Mouse (Mus musculus): ENCODE data around the gene Secisbp2l. TPM values are rescaled to one million over a fixed set of nuclear protein-coding genes. Genes with fewer than 3 reads are reported as not detected.
A peak's percentile ranks its signal among the peaks of the same experiment; 100 is the strongest.

The Secisbp2l gene
- polyA plus RNA-seq (2015; fragmentation: Nextera tagmentation; extraction: Ambion mirVana), result 8.7 and 9.5 TPM in 2 replicates

- Histone ChIP-seq H3K9ac (ENCODE audit: low read length) (peak within 1 kb of the TSS; percentile 89), H3K36me3 (ENCODE audit: control insufficient read depth, insufficient read depth, low read length) (no peaks in the 10 kb centered on the region), H3K27me3 (ENCODE audit: control insufficient read depth, insufficient read depth, low read length) (no peaks in the 10 kb centered on the region), H3K4me2 (replicated peaks; ENCODE audit: low read depth) (peak within 1 kb of the TSS; percentile 63), H3K9me3 (ENCODE audit: control insufficient read depth, low read length) (no peaks in the 10 kb centered on the region), H3K4me1 (replicated peaks; ENCODE audit: control insufficient read depth, insufficient read depth) (0 out of 2 replicates have a peak, but pooled peaks cover 6% of the 10 kb centered on the region), H3K27ac (replicated peaks) (peak within 1 kb of the TSS; percentile 95), H3K4me3 (ENCODE audit: low read depth, low read length) (peak within 1 kb of the TSS; percentile 91)
- ATAC-seq (ENCODE audit: low FRiP score, low TSS enrichment) (peak; percentile 98), DNase-seq (ENCODE audit: low spot score) (peak; percentile 96)
- 0% methylated on average over 26 of the region's 28 CpGs for WGBS
- TF ChIP-seq EP300 (optimal IDR thresholded peaks at IDR 0.05) (no peak), CTCF (IDR thresholded peaks at IDR 0.05; ENCODE audit: low read depth) (no peak)
Measured at GRCm38 (mm10) chr2:125782719-125783109, at the start of gene Secisbp2l. Gene Secisbp2l, minus strand, starts transcription at chr2:125782870.

GRCm38 (mm10) chr2:125829924-125830323 lies 47.3 kb upstream of the Secisbp2l start:
- Histone ChIP-seq H3K4me1 (replicated peaks; ENCODE audit: control insufficient read depth, insufficient read depth) (no peaks in the 10 kb centered on the region), H3K9ac (ENCODE audit: low read length) (no peak overlapping the region), H3K4me2 (replicated peaks; ENCODE audit: low read depth) (no peak overlapping the region), H3K27me3 (ENCODE audit: control insufficient read depth, insufficient read depth, low read length) (no peaks in the 10 kb centered on the region), H3K9me3 (ENCODE audit: control insufficient read depth, low read length) (no peaks in the 10 kb centered on the region), H3K4me3 (ENCODE audit: low read depth, low read length) (no peak overlapping the region), H3K36me3 (ENCODE audit: control insufficient read depth, insufficient read depth, low read length) (peaks cover 3% of the 10 kb centered on the region; the same call in 1 of the 2 replicates), H3K27ac (replicated peaks) (no peak overlapping the region)
- ATAC-seq (ENCODE audit: low FRiP score, low TSS enrichment), result no peak
- WGBS, result 86% methylated on average over 2 of the region's 2 CpGs
- DNase-seq (ENCODE audit: low spot score), result no peak
- TF ChIP-seq EP300 (optimal IDR thresholded peaks at IDR 0.05) (no peak), CTCF (IDR thresholded peaks at IDR 0.05; ENCODE audit: low read depth) (no peak)

GRCm38 (mm10) chr2:125827898-125828297 lies 45.2 kb upstream of the Secisbp2l start:
- H3K9me3 ChIP-seq (ENCODE audit: control insufficient read depth, low read length), result no peaks in the 10 kb centered on the region
- H3K4me1 ChIP-seq (replicated peaks; ENCODE audit: control insufficient read depth, insufficient read depth), result no peaks in the 10 kb centered on the region
- H3K4me3 ChIP-seq (ENCODE audit: low read depth, low read length), result no peak overlapping the region
- peaks cover 3% of the 10 kb centered on the region; the same call in 1 of the 2 replicates for H3K36me3 ChIP-seq (ENCODE audit: control insufficient read depth, insufficient read depth, low read length)
- no peak for DNase-seq (ENCODE audit: low spot score)
- ATAC-seq (ENCODE audit: low FRiP score, low TSS enrichment), result no peak
- H3K9ac ChIP-seq (ENCODE audit: low read length), result no peak overlapping the region
- no peaks in the 10 kb centered on the region for H3K27me3 ChIP-seq (ENCODE audit: control insufficient read depth, insufficient read depth, low read length)
- 84% methylated on average over 4 of the region's 4 CpGs for WGBS
- no peak overlapping the region for H3K27ac ChIP-seq (replicated peaks)
- H3K4me2 ChIP-seq (replicated peaks; ENCODE audit: low read depth), result no peak overlapping the region
- no peak for TF ChIP-seq EP300 (optimal IDR thresholded peaks at IDR 0.05)
- TF ChIP-seq CTCF (IDR thresholded peaks at IDR 0.05; ENCODE audit: low read depth), result no peak

- ATAC-seq (ENCODE audit: low FRiP score, low TSS enrichment), result no peak
- no peak overlapping the region for H3K4me3 ChIP-seq (ENCODE audit: low read depth, low read length)
- no peaks in the 10 kb centered on the region for H3K27me3 ChIP-seq (ENCODE audit: control insufficient read depth, insufficient read depth, low read length)
- TF ChIP-seq EP300 (optimal IDR thresholded peaks at IDR 0.05) (no peak), CTCF (IDR thresholded peaks at IDR 0.05; ENCODE audit: low read depth) (no peak)
- H3K9ac ChIP-seq (ENCODE audit: low read length), result no peak overlapping the region
- no peak for DNase-seq (ENCODE audit: low spot score)
- H3K27ac ChIP-seq (replicated peaks), result no peak overlapping the region
- WGBS, result 63% methylated on average over 4 of the region's 4 CpGs
- no peak overlapping the region for H3K4me2 ChIP-seq (replicated peaks; ENCODE audit: low read depth)
- H3K9me3 ChIP-seq (ENCODE audit: control insufficient read depth, low read length), result no peaks in the 10 kb centered on the region
- H3K36me3 ChIP-seq (ENCODE audit: control insufficient read depth, insufficient read depth, low read length), result no peaks in the 10 kb centered on the region
- no peaks in the 10 kb centered on the region for H3K4me1 ChIP-seq (replicated peaks; ENCODE audit: control insufficient read depth, insufficient read depth)
Measured at GRCm38 (mm10) chr2:125826201-125826600, 43.5 kb upstream of the Secisbp2l start.

GRCm38 (mm10) chr2:125820397-125820796 lies 37.7 kb upstream of the Secisbp2l start:
- TF ChIP-seq EP300 (optimal IDR thresholded peaks at IDR 0.05) (no peak), CTCF (IDR thresholded peaks at IDR 0.05; ENCODE audit: low read depth) (no peak)
- WGBS, result 79% methylated on average over 4 of the region's 4 CpGs
- Histone ChIP-seq H3K4me1 (replicated peaks; ENCODE audit: control insufficient read depth, insufficient read depth) (no peaks in the 10 kb centered on the region), H3K9me3 (ENCODE audit: control insufficient read depth, low read length) (no peaks in the 10 kb centered on the region), H3K27ac (replicated peaks) (no peak overlapping the region), H3K9ac (ENCODE audit: low read length) (no peak overlapping the region), H3K4me2 (replicated peaks; ENCODE audit: low read depth) (no peak overlapping the region), H3K27me3 (ENCODE audit: control insufficient read depth, insufficient read depth, low read length) (no peaks in the 10 kb centered on the region), H3K4me3 (ENCODE audit: low read depth, low read length) (no peak overlapping the region), H3K36me3 (ENCODE audit: control insufficient read depth, insufficient read depth, low read length) (no peaks in the 10 kb centered on the region)
- no peak for DNase-seq (ENCODE audit: low spot score)
- ATAC-seq (ENCODE audit: low FRiP score, low TSS enrichment), result no peak

GRCm38 (mm10) chr2:125813972-125814595 lies 31.4 kb upstream of the Secisbp2l start:
- no peak overlapping the region for H3K4me2 ChIP-seq (replicated peaks; ENCODE audit: low read depth)
- TF ChIP-seq CTCF (IDR thresholded peaks at IDR 0.05; ENCODE audit: low read depth) (no peak), EP300 (optimal IDR thresholded peaks at IDR 0.05) (no peak)
- H3K36me3 ChIP-seq (ENCODE audit: control insufficient read depth, insufficient read depth, low read length), result no peaks in the 10 kb centered on the region
- ATAC-seq (ENCODE audit: low FRiP score, low TSS enrichment), result no peak
- H3K9me3 ChIP-seq (ENCODE audit: control insufficient read depth, low read length), result no peaks in the 10 kb centered on the region
- no peaks in the 10 kb centered on the region for H3K27me3 ChIP-seq (ENCODE audit: control insufficient read depth, insufficient read depth, low read length)
- no peaks in the 10 kb centered on the region for H3K4me1 ChIP-seq (replicated peaks; ENCODE audit: control insufficient read depth, insufficient read depth)
- DNase-seq (ENCODE audit: low spot score), result no peak
- no peak overlapping the region for H3K27ac ChIP-seq (replicated peaks)
- 38% methylated on average over 9 of the region's 9 CpGs for WGBS
- H3K4me3 ChIP-seq (ENCODE audit: low read depth, low read length), result no peak overlapping the region
- no peak overlapping the region for H3K9ac ChIP-seq (ENCODE audit: low read length)
